Mouse (Mus musculus): ENCODE measurements at regions not wholly inside any gene's neighbourhood (a gene's known extent, or its start where the extent isn't known, plus 50 kb on each side); places are given as distances from the start of the nearest gene placed in this dataset.
"Not testable (repeated sequence)": the region's sequence is repeated elsewhere in the genome, so short reads cannot be mapped to it uniquely, and the experiment has no call there.

DNA sequence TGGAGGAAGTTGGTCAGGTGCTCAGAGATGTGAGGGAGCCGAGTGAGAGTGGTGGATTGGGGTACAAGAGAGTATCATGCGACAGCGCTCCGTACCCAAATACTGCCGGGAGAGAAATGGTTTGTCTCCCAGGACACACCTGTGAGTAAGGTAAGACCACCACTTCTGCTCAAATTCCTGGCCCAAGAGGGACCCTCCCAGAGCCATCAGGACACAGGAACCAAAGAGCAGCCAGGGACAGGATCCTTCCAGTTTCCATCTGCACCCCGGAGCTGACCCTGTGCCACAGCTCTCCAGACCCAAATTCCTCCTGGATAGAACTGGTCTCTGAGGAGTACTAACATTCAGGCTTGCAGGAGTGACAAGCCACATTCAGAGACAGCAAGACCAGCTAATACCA is 185.2 kb upstream of the Peli2 start:
- DNase-seq = no peak

- DNase-seq = no peak
Measured at GRCm38 (mm10) chr14:47937081-47937651, 183.5 kb upstream of the Peli2 start.

- DNase-seq = no peak
Measured at GRCm38 (mm10) chr14:47939781-47940590, 180.6 kb upstream of the Peli2 start.

DNA sequence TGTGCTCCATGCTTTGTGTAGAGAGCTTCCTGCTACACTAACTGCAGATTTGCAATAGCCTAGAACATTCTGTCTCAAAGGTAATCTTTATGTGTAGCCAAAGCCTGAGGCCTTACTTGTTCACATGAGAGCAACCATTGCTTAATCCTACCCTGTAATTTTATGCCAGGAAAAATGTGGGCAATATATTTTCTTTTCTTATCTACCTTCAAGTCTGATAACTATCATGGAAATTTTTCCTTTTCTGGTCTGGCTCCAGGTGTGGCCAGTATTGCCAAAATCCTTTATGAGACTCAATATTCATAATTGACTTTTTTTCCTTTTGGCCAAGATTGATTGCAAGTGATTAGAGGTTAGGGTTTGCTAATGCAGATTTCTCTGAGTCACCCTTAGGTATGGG is 178.0 kb upstream of the Peli2 start:
- no peak for DNase-seq

DNA sequence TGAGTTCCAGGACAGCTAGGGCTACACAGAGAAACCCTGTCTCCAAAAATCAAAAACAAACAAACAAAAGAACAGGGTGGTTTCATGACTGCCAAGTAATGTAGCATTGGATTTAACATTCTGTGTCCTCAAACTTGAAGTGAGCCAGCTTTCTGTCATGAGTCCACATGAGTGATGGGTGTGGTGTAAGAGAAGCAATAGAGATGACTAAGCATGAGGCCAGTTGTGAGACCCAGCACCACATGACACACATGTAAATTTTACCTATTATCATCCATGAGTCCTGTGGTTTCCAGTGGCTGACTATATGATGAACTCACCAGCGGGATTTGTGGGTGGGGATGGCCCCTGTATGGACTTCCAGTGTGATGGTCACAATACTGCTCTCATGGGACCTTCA is 176.0 kb upstream of the Peli2 start:
- no peak for DNase-seq

GRCm38 (mm10) chr14:47951041-47951440 is 169.6 kb upstream of the Peli2 start:
- DNase-seq = peak; percentile 57

- DNase-seq = no peak
Measured at GRCm38 (mm10) chr14:47958171-47958570, 162.5 kb upstream of the Peli2 start.

GRCm38 (mm10) chr14:47959366-47960280 is 161.0 kb upstream of the Peli2 start:
- no peak for DNase-seq

GRCm38 (mm10) chr14:47964806-47965205 is 155.8 kb upstream of the Peli2 start:
- DNase-seq = not testable (repeated sequence)

DNA sequence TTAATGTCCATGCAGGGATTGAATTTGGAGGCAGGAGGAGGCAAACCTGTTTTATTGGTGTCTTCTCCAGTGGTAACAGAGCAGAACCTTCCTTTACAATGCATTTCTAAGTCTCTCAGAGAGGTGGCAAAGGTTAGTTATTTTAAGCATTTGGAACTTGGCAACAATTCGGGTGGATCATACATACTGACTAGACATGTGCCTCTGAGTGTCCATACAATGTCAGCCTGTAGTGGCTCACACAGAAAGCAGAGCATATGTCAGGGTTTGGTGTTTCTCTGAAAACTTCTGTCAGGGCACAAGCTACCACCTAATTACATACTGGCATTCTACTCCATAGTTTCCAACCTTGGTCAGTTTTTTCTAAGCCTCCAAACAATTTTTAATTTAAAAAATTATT is 150.8 kb upstream of the Peli2 start:
- no peak for DNase-seq

- not testable (repeated sequence) for DNase-seq
Measured at GRCm38 (mm10) chr14:47973161-47973560, 147.5 kb upstream of the Peli2 start.

DNA sequence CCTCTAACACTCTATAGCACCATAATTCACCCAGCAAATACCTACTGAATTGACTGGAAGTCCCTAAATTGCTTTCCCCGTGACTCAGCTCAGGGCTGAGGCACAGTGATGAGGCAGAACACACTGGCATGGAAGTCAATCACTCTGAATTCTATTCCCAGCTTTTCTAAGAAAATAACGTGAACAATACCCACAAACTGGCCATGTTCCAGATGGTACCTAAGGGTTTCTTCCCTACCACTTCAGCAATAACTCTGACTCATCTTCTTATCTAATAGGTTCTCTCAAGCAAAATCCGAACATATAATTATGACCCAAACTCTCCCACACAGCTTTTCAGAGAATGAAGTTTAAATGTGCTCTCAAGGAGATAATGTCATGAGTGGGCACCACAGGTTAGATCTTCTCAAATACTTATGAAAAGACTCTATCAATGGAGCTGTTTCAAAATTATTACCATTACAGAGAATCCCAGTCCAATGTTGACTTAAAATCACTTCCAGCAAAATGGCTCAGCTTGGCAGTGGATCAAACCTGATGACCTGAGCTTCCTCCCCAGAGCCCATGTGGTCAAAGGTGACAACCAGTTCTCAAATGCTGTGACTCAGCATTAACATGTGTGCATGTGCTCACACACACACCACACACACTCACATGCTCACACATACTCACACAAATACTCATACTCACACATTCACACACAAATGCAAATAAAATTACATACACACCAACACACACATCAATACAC is 137.5 kb upstream of the Peli2 start:
- DNase-seq = no peak

DNA sequence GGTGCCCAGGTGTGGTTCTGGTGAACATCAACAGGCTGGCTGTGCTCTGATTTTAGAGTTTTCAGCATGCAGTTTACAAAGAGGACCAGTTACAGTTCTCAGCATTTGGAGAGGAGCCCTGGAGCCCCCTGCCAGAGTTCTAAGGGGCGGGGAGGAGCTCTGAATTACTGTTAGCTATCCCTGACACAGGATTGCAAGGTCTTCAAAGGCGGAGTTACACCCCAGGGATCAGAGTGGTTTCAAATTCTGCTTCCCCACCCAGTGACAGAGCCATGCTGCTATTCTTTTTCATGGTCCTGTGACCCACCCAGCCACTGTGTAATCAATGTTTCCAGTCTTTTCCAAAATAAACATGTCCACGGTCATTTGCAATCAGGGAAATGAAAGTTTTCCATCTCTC is 134.1 kb upstream of the Peli2 start:
- no peak for DNase-seq

GRCm38 (mm10) chr14:47986941-47987340 is 133.7 kb upstream of the Peli2 start:
- DNase-seq = no peak

- no peak for DNase-seq
Measured at GRCm38 (mm10) chr14:47987392-47988075, 133.1 kb upstream of the Peli2 start.

- DNase-seq = no peak
Measured at GRCm38 (mm10) chr14:47988131-47988530, 132.5 kb upstream of the Peli2 start.

GRCm38 (mm10) chr14:47989315-47989714 is 131.3 kb upstream of the Peli2 start:
- peak; percentile 16 for DNase-seq

- DNase-seq = no peak
Measured at GRCm38 (mm10) chr14:47990716-47991115, 129.9 kb upstream of the Peli2 start.

DNA sequence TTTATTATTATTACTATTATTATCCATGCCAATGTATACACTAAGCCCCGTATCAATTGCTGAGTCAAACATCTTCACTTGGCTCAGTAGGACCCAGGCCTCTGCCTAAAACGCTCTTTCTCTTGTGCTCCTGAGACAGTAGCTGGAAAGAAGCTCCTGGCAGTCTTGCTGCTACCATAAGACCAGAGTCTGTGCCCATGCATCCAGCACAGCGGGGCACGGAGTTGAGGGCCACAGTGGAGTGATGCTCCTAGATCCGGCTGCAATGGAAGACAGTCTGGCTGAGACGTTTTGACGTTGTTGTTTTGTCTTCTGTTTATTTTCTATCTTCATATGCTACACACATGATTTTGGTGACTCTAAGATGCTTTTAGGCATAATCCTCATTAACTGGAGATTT is 129.1 kb upstream of the Peli2 start:
- no peak for DNase-seq

DNA sequence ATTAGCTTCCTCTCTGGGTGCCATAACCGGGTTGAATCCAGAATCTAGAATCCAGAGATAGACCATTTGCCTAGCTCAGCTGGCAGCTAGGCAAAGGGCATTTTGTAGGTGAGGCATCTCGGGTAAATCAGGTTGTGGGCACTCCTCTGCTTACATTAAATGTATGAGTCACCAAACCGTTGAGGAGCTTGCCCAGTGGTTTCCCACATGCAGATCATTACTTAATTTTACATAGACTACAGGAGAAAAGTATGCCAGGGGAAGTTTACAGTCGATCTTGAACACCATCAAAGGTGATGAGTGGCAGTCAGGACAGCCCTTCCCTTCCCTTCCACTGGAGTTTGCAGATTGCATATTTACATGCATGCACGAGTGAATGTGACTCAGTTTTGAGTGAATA is 128.5 kb upstream of the Peli2 start:
- DNase-seq = no peak

DNA sequence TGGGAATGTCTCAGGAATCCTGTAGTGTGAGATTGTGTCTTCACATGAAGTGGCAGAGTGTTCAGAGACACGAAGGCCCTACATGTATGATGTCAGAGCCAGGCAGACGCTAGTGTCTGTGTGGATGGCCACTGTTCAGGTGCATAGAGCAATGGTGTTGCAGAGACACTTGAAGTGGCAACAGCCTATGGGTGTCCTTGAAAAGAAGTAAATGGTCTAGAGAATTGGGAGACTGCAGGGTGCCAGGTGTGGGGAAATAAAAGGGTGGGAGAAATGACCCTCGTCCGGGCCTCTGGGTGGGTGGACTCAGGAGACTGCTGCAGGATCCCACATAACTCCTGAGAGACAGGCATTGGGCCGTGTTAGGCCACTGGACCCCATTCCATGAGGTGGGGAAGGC is 127.8 kb upstream of the Peli2 start:
- DNase-seq = no peak

DNA sequence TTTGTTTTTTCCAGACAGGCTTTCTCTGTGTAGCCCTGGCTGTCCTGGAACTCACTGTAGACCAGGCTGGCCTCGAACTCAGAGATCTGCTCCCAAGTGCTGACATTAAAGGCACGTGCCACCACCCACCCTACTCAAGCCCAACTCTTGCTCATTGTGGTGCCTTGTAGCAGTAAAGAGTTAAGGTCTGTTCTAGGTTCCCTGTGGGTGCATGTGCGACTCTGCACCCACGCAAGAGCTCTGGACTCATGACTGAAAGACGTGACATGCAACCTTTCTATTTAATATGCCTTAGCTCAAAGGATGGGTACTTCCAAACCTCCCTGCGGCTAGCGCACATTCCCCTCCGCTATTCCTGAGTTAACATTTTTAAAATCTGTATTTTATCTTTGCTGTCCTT is 121.7 kb upstream of the Peli2 start:
- no peak for DNase-seq

Measured in kidney, adult 18-20 months (tissue).